Mouse (Mus musculus) small intestine, adult 2 months (tissue): Measurements from ENCODE around the gene Pla2g16. TPM values are rescaled to one million over a fixed set of nuclear protein-coding genes. Genes with fewer than 3 reads are reported as not detected.
A peak's percentile ranks its signal among the peaks of the same experiment; 100 is the strongest.

Experiments
- H3K27ac ChIP-seq: fragments of 200-500 bp; 2 replicates; pipeline ENCODE4 v1.5.1; 2012; ENCODE audit warnings: low read depth, low read length, control low read depth, inconsistent platforms; ENCODE audit not compliant: insufficient read depth
- H3K27me3 ChIP-seq: fragments of 200-500 bp; 2 replicates; pipeline ENCODE4 v1.6.1; 2012; ENCODE audit warnings: mild to moderate bottlenecking, moderate library complexity, low read length, inconsistent platforms; ENCODE audit not compliant: control insufficient read depth, insufficient read depth
- H3K36me3 ChIP-seq: fragments of 200-500 bp; 2 replicates; pipeline ENCODE4 v1.6.1; 2012; ENCODE audit warnings: mild to moderate bottlenecking, low read length, control low read depth, inconsistent platforms; ENCODE audit not compliant: control insufficient read depth, insufficient read depth
- H3K4me1 ChIP-seq: fragments of 200-500 bp; 2 replicates; pipeline ENCODE4 v1.6.1; 2012; ENCODE audit warnings: low read length, inconsistent platforms, mixed read lengths; ENCODE audit not compliant: control insufficient read depth, insufficient read depth, insufficient read length
- H3K4me3 ChIP-seq: fragments of 200-500 bp; 2 replicates; pipeline ENCODE4 v1.5.1; 2012; ENCODE audit warnings: low read depth, mild to moderate bottlenecking, control low read depth, inconsistent platforms, low read length, moderate library complexity
- CTCF ChIP-seq: fragments of 200-500 bp; IDR thresholded peaks from 2 replicates; pipeline ENCODE4 v1.5.1; 2012; ENCODE audit warnings: low read depth, mild to moderate bottlenecking, control low read depth, inconsistent platforms, low read length, moderate library complexity, mixed read lengths; ENCODE audit not compliant: insufficient replicate concordance, insufficient read length; ENCODE audit errors: extremely low read depth
- POLR2A ChIP-seq: fragments of 200-500 bp; IDR thresholded peaks from 2 replicates; pipeline ENCODE4 v1.6.1; 2012; ENCODE audit warnings: low read depth, mild to moderate bottlenecking, control low read depth, inconsistent platforms, low read length, moderate library complexity
- WGBS: fragments of 180-500 bp; shearing (Covaris S2); methylation state at CpG from one replicate; pipeline ENCODE4 v1.1.7; 2018; 5-methylcytosine and 5-hydroxymethylcytosine counted together
- polyA plus RNA-seq: library from polyadenylated mRNA; depleted of rRNA; stranded (reverse); fragments of >200 nt; gene quantifications from 2 replicates; pipeline ENCODE4 v1.2.3, GENCODE M21; 2012

Gene Pla2g16
- polyA plus RNA-seq, 1 experiment, result 23.1 TPM

DNA sequence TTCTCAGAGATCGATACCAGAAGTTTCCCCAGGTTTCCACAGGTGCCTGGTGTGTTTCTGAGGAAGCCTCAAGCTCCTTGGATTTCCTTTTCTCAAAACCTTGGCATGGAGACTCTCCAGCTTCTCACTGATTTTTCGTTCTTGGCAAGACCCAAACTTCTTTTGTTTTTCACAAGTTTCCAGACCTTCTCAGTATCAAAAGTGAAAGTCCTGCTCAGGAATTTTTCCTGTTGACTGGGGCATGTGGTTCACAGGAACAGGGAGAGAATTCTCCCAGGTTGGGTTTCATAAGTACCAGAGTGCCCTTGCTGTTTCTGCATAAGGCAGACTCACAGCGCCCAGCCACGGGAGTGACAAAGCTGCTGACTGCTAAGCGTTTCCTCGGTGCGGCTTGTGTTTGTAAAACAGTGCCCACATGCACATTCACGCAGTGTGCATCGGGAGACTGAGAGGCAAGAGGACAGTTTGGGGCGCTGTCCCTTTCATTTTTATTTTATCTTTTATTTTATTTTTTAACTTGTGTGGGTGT, 5.4 kb downstream of the Pla2g16 start:
- H3K27ac ChIP-seq, result peak overlapping the region; percentile 40; the same call in 1 of the 2 replicates
- H3K4me3 ChIP-seq, result no peak overlapping the region
- H3K4me1 ChIP-seq, result peaks cover 23% of the 10 kb centered on the region
- no peaks in the 10 kb centered on the region for H3K27me3 ChIP-seq
- 68% methylated on average over 10 of the region's 10 CpGs for WGBS
- TF ChIP-seq POLR2A (no peak), CTCF (no peak)
- no peaks in the 10 kb centered on the region for H3K36me3 ChIP-seq

DNA sequence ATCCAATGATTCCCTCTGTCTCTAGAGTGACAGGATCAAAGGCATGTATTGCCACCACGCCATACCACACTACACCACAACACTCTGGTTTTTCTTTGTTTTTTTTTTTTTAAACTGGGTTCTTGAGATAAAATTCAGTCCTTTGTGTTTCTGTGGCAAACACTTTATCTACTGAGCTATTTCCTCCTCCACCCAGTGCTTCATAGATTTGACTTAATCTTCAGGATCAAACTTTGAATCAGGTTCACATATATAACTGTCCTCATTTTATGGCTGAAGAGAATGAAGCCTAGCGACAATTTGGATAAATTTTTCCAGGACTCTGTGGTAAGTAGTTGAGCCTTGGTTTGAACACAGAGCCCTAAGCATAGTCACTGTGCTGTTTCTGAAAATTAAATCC, 6.4 kb downstream of the Pla2g16 start:
- TF ChIP-seq POLR2A, result no peak
- TF ChIP-seq CTCF, result no peak
- peak overlapping the region; percentile 46 for H3K27ac ChIP-seq
- H3K36me3 ChIP-seq, result no peaks in the 10 kb centered on the region
- no peaks in the 10 kb centered on the region for H3K27me3 ChIP-seq
- no peak overlapping the region for H3K4me3 ChIP-seq
- H3K4me1 ChIP-seq, result peaks cover 23% of the 10 kb centered on the region
- WGBS, result 53% methylated on average over 2 of the region's 2 CpGs

DNA sequence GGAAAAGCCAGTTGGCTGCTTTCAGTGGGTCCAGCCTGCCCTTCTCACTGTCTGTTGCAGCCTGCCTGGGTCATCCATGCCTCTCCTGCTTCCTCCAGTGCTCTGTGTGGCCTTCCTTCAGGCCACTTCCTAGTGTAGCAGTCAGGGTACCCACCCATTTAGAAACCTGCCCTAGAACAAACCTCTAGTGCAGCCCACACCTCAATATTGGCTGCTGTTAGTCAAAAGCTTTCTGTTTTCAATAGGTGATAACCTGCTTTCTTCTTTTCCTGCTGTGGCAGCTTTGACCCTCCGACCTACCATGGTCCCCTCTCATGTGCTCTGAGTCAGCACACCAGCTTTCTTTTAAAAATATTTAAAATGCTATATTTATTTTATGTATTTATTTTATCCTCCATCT, 7.2 kb downstream of the Pla2g16 start:
- 86% methylated on average over 1 of the region's 1 CpGs for WGBS
- H3K27me3 ChIP-seq, result no peaks in the 10 kb centered on the region
- peaks cover 20% of the 10 kb centered on the region for H3K4me1 ChIP-seq
- H3K4me3 ChIP-seq, result no peak overlapping the region
- no peaks in the 10 kb centered on the region for H3K36me3 ChIP-seq
- TF ChIP-seq POLR2A (no peak), CTCF (no peak)
- no peak overlapping the region for H3K27ac ChIP-seq

DNA sequence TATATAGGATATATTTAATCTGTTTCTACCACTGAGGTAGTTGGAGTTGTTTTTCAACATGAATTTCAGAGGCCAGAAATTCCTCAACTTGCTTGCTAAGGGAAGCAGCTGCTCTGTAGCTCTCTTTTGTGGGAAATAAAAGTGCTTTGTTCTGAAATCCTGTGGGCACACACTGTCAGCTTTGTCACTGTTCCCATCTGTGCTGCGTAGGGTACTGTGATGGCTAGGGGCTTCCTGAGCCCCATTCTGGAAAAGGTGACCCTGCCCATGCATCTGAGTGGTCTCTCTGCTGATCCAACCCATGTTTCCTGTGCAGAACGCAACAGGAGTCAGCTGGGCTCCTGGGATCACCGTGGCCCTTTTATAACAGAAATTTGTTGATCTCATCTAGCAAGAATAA, 9.6 kb downstream of the Pla2g16 start:
- Histone ChIP-seq H3K4me1 (peaks cover 10% of the 10 kb centered on the region), H3K4me3 (no peak overlapping the region), H3K36me3 (no peaks in the 10 kb centered on the region), H3K27ac (no peak overlapping the region), H3K27me3 (no peaks in the 10 kb centered on the region)
- 90% methylated on average over 3 of the region's 3 CpGs for WGBS
- TF ChIP-seq CTCF, result no peak
- TF ChIP-seq POLR2A, result no peak

DNA sequence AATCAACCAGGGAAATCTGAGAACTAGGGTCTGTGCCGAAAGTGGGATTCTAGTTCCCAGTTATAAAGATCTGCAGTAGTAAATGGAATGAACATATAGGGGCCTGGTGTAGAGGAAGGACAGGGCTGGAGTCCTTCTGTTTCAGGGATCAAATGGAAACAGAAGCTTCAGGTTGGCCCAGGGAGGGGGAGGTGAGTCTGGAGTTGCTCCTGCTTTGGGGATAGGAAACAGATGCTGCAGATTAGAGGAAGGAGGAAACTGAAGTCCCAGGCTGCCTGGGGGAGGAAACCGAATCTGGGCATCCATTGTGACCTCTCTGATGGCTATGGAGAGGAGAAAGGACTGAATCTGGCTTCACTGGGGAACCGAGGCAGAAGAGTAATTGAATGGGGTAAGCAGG, 11.1 kb downstream of the Pla2g16 start:
- no peaks in the 10 kb centered on the region for H3K27me3 ChIP-seq
- H3K27ac ChIP-seq, result no peak overlapping the region
- TF ChIP-seq CTCF (no peak), POLR2A (no peak)
- H3K4me3 ChIP-seq, result no peak overlapping the region
- no peaks in the 10 kb centered on the region for H3K36me3 ChIP-seq
- 63% methylated on average over 3 of the region's 3 CpGs for WGBS
- H3K4me1 ChIP-seq, result peaks cover 2% of the 10 kb centered on the region; the same call in 1 of the 2 replicates

DNA sequence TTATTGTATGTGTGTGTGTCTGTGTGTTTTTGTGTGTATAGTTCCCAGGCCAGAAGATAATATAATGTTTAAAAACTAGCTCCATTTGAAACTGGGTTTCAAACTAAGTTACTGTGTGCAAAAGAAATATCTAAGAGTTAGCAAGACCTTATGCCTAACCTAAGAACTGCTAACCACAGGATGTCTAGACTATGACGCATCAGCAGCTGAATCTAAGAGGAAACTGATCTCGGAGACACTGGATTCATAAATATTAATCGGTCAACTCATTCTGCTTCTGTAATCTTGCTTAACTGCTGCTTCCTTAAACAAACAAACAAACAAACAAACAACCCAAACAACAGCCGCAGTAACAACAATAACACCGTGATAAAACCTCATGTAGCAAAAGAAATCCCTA, 12.4 kb downstream of the Pla2g16 start:
- no peak overlapping the region for H3K27ac ChIP-seq
- WGBS, result 82% methylated on average over 5 of the region's 5 CpGs

DNA sequence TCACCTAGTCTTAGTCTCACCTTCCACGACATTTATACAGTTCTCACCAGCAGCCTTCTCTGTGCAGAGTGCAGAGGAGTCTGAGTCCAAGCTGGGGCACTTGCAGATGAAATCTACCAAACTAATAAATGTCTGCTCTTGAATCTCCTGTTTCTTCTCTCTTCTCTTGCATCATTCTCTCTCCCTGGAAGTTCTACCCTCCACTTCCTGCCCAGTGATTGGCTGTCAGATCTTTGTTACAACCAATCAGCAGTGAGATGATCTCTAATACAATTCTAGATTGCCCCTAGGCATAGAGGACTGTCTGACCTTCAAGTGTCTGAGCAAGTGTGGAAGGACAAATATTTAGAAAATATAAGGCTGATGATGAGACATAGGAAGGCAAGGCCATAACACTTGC, 18.9 kb downstream of the Pla2g16 start:
- Histone ChIP-seq H3K4me3 (no peak overlapping the region), H3K27me3 (no peaks in the 10 kb centered on the region), H3K27ac (no peak overlapping the region), H3K4me1 (no peaks in the 10 kb centered on the region), H3K36me3 (peaks cover 43% of the 10 kb centered on the region)
- 84% methylated on average over 1 of the region's 1 CpGs for WGBS
- TF ChIP-seq CTCF (no peak), POLR2A (no peak)

More for the DNA sequence above, 12.4 kb downstream of the Pla2g16 start:
- no peak for TF ChIP-seq POLR2A
- TF ChIP-seq CTCF, result no peak
- H3K4me1 ChIP-seq, result no peaks in the 10 kb centered on the region
- H3K4me3 ChIP-seq, result no peak overlapping the region
- no peaks in the 10 kb centered on the region for H3K27me3 ChIP-seq
- H3K36me3 ChIP-seq, result no peaks in the 10 kb centered on the region
